In the genomic region with DNA sequence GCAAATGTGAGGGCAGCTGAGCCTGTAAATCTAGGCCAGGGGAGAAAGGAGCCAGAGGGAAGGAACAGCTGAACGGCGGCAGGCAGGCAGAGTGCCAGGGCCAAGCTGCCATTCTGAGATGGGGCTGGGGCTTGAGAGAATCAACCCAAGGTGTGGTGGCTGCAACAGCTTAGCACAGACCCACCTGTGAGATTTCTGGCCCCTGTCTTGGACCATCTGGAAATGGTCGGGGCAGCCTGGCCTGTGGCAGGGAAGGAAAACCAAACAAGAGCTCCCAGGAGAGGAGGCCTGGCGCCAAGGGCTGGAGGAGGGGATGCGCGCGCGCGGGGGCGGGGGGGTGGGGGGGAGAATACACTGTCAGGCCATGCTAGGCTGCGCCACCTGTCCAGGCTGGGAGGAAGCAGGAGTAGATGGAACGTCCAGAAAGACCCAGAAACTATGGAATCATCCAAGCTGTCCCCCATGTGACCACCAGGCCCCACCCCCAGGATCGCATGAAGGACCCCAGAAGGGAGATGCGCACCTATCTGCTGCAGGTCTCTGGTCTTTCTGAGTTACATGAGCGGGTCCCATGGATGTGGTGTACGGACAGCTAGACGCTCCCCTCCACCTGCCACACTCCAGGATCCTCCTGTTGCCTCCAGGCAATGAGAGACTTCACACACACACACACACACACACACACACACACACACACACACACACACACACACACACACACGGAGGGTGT, we compare ENCODE assay signal across 8 mouse cellular contexts. TPM values are rescaled to one million over a fixed set of nuclear protein-coding genes. Genes with fewer than 3 reads are reported as not detected.
A peak's percentile ranks its signal among the peaks of the same experiment; 100 is the strongest.
DNase-seq lines count a peak whose midpoint lies in the region; ATAC-seq and TF ChIP-seq lines count a peak whose summit lies in the region.

No protein-coding gene starts in this region.

- peak overlapping the region; percentile 26; the same call in 1 of the 2 replicates for H3K4me2 ChIP-seq in embryonic facial prominence, embryonic 13.5 days
- peak overlapping the region; percentile 85 for H3K4me2 ChIP-seq in intestine, postnatal 0 days (replicated peaks; ENCODE audit: low read depth)
- H3K4me2 ChIP-seq in limb, embryonic 15.5 days, result peak overlapping the region; percentile 10; the same call in 1 of the 2 replicates

- no peak for TF ChIP-seq POLR2A in thymus, adult 2 months (IDR thresholded peaks at IDR 0.05; ENCODE audit: control insufficient read depth, extremely low read depth, insufficient read depth, low read length, poor library complexity)

- WGBS in embryonic facial prominence, embryonic 13.5 days, result 33% methylated on average over 18 of the region's 18 CpGs
- 44% methylated on average over 17 of the region's 18 CpGs for WGBS in intestine, postnatal 0 days
- WGBS in limb, embryonic 15.5 days, result 38% methylated on average over 17 of the region's 18 CpGs
- 83% methylated on average over 18 of the region's 18 CpGs for WGBS in thymus, adult 2 months

- H3K4me1 ChIP-seq in ES-E14 (ENCODE audit: control insufficient read depth in 2 of 2, insufficient read depth in 2 of 2, low read length in 2 of 2, poor library complexity in 1 of 2), result peaks cover 13 to 32% of the 10 kb centered on the region in 2 experiments; a peak in 3 of 4 replicates
- peaks cover 63% of the 10 kb centered on the region for H3K4me1 ChIP-seq in embryonic facial prominence, embryonic 13.5 days
- peaks cover 16% of the 10 kb centered on the region; the same call in 1 of the 2 replicates for H3K4me1 ChIP-seq in intestine, postnatal 0 days (replicated peaks; ENCODE audit: control insufficient read depth, insufficient read depth, low read length)
- peaks cover 73% of the 10 kb centered on the region for H3K4me1 ChIP-seq in limb, embryonic 15.5 days
- H3K4me1 ChIP-seq in thymus, adult 2 months (replicated peaks; ENCODE audit: control insufficient read depth, insufficient read depth, low read length), result peaks cover 35% of the 10 kb centered on the region

- no peak for ATAC-seq in frontal cortex, adult (ENCODE audit: low TSS enrichment)
- ATAC-seq in embryonic facial prominence, embryonic 13.5 days (ENCODE audit: insufficient number of reproducible peaks, insufficient read depth, low FRiP score, low TSS enrichment, low read depth), result no peak
- ATAC-seq in intestine, postnatal 0 days, result no peak
- no peak for ATAC-seq in limb, embryonic 15.5 days (ENCODE audit: insufficient number of reproducible peaks, low FRiP score, low TSS enrichment, low read depth)
- no peak for ATAC-seq in erythroid progenitor cell, adult 5-6 weeks (replicated peaks; ENCODE audit: low FRiP score, poor library complexity, severe bottlenecking)

- peak; percentile 15 to 46 for DNase-seq in frontal cortex, postnatal 36 days (ENCODE audit: low spot score in 2 of 2)
- DNase-seq in ES-E14 (ENCODE audit: low read depth, low spot score), result no peak
- DNase-seq in thymus, adult 2 months, result no peak

- H3K4me3 ChIP-seq in ES-E14 (ENCODE audit: insufficient read depth in 1 of 2, low read depth in 1 of 2, low read length in 2 of 2, poor library complexity in 1 of 2, severe bottlenecking in 1 of 2), result no peak overlapping the region
- H3K4me3 ChIP-seq in embryonic facial prominence, embryonic 13.5 days, result no peak overlapping the region
- peak overlapping the region; percentile 1; the same call in 1 of the 2 replicates for H3K4me3 ChIP-seq in intestine, postnatal 0 days (ENCODE audit: low read depth, low read length)
- no peak overlapping the region for H3K4me3 ChIP-seq in limb, embryonic 15.5 days
- no peak overlapping the region for H3K4me3 ChIP-seq in thymus, adult 2 months (ENCODE audit: control insufficient read depth, insufficient read depth, low read length)

- in situ Hi-C loops in ES-E14 (cut with MboI; ENCODE audit: low sequenced_read_pairs in 2 of 2, unreplicated experiment in 2 of 2), result no loop called here

- H3K27me3 ChIP-seq in embryonic facial prominence, embryonic 13.5 days, result peaks cover 12% of the 10 kb centered on the region; the same call in 1 of the 2 replicates
- no peaks in the 10 kb centered on the region for H3K27me3 ChIP-seq in intestine, postnatal 0 days (replicated peaks; ENCODE audit: control insufficient read depth, insufficient read depth, low read length)
- peaks cover 7% of the 10 kb centered on the region; the same call in 1 of the 2 replicates for H3K27me3 ChIP-seq in limb, embryonic 15.5 days
- H3K27me3 ChIP-seq in thymus, adult 2 months (ENCODE audit: control insufficient read depth, insufficient read depth, low read length), result no peaks in the 10 kb centered on the region; the same call in 1 of the 2 replicates

- TF ChIP-seq CTCF in intestine, postnatal 0 days (IDR thresholded peaks at IDR 0.05; ENCODE audit: low read depth), result no peak
- TF ChIP-seq CTCF in thymus, adult 2 months (IDR thresholded peaks at IDR 0.05; ENCODE audit: borderline replicate concordance, control insufficient read depth, extremely low read depth, insufficient read depth, low read length, poor library complexity), result no peak

- H3K36me3 ChIP-seq in ES-E14 (ENCODE audit: control insufficient read depth, insufficient read depth, low read length, poor library complexity, severe bottlenecking), result no peaks in the 10 kb centered on the region
- no peaks in the 10 kb centered on the region for H3K36me3 ChIP-seq in embryonic facial prominence, embryonic 13.5 days
- no peaks in the 10 kb centered on the region; the same call in 1 of the 2 replicates for H3K36me3 ChIP-seq in intestine, postnatal 0 days (ENCODE audit: control insufficient read depth, insufficient read depth)
- H3K36me3 ChIP-seq in limb, embryonic 15.5 days, result no peaks in the 10 kb centered on the region
- no peaks in the 10 kb centered on the region for H3K36me3 ChIP-seq in thymus, adult 2 months (ENCODE audit: control insufficient read depth, insufficient read depth, low read length)

- H3K27ac ChIP-seq in ES-E14 (ENCODE audit: insufficient read depth, low read depth, low read length, poor library complexity, severe bottlenecking), result no peak overlapping the region
- H3K27ac ChIP-seq in embryonic facial prominence, embryonic 13.5 days, result no peak overlapping the region
- peak overlapping the region; percentile 24; the same call in 1 of the 2 replicates for H3K27ac ChIP-seq in intestine, postnatal 0 days (ENCODE audit: low read depth, low read length)
- H3K27ac ChIP-seq in limb, embryonic 15.5 days, result peak overlapping the region; percentile 50; the same call in 1 of the 2 replicates
- no peak overlapping the region for H3K27ac ChIP-seq in thymus, adult 2 months (ENCODE audit: control insufficient read depth, insufficient read depth, low read length)

- H3K9ac ChIP-seq in ES-E14 (ENCODE audit: insufficient read depth, low read depth, low read length, poor library complexity, severe bottlenecking), result 0 out of 2 replicates have a peak overlapping the region, but pooled peaks have one; percentile 1
- H3K9ac ChIP-seq in embryonic facial prominence, embryonic 13.5 days, result peak overlapping the region; percentile 46; the same call in 1 of the 2 replicates
- H3K9ac ChIP-seq in intestine, postnatal 0 days (ENCODE audit: low read depth, low read length), result no peak overlapping the region; the same call in 1 of the 2 replicates
- no peak overlapping the region for H3K9ac ChIP-seq in limb, embryonic 15.5 days

- H3K9me3 ChIP-seq in ES-E14 (ENCODE audit: control insufficient read depth, insufficient read depth, low read depth, low read length), result no peaks in the 10 kb centered on the region
- H3K9me3 ChIP-seq in embryonic facial prominence, embryonic 13.5 days, result no peaks in the 10 kb centered on the region
- no peaks in the 10 kb centered on the region for H3K9me3 ChIP-seq in intestine, postnatal 0 days (ENCODE audit: control insufficient read depth)
- H3K9me3 ChIP-seq in limb, embryonic 15.5 days, result no peaks in the 10 kb centered on the region

TF ChIP-seq in ES-E14, 5 proteins besides CTCF, POLR2A, EP300 and RAD21:
- TF ChIP-seq HCFC1 (IDR thresholded peaks at IDR 0.05; ENCODE audit: borderline replicate concordance, insufficient read depth, low read length), result no peak
- TF ChIP-seq ZC3H11A (IDR thresholded peaks at IDR 0.05; ENCODE audit: borderline replicate concordance, low read depth, low read length), result no peak
- TF ChIP-seq ZNF384 (IDR thresholded peaks at IDR 0.05; ENCODE audit: low read depth, low read length), result no peak
- TF ChIP-seq MAFK (IDR thresholded peaks at IDR 0.05; ENCODE audit: insufficient read depth, low read depth, low read length), result no peak
- no peak for TF ChIP-seq CHD2 (IDR thresholded peaks at IDR 0.05; ENCODE audit: low read depth, low read length)
TF ChIP-seq in ES-E14: peak in this region for 0.

RNA-seq across cellular contexts. Expression of gene Tmem51, which starts 3.0 kb away (rescaled TPM):
- 13.6 and 24.0 TPM in 2 replicates for total RNA-seq in ES-E14 (2012; rRNA removed)
- 13.9 and 14.2 TPM in 2 replicates for polyA plus RNA-seq in embryonic facial prominence, embryonic 13.5 days (2015; fragmentation: Nextera tagmentation; extraction: Ambion mirVana)
- 212 and 256 TPM in 2 replicates for polyA plus RNA-seq in intestine, postnatal 0 days (2015; fragmentation: Nextera tagmentation; extraction: Ambion mirVana)
- 26.1 and 26.8 TPM in 2 replicates for polyA plus RNA-seq in limb, embryonic 15.5 days (2015; fragmentation: Nextera tagmentation; extraction: Ambion mirVana)
- total RNA-seq in erythroid progenitor cell, adult 5-6 weeks (2015; ENCODE audit: low replicate concordance), result 1.8 TPM in 1 of 2 replicates, not detected in the other
- total RNA-seq in erythroid progenitor cell, adult 5-6 weeks (2017; ENCODE audit: low replicate concordance), result 1.2 and 1.4 TPM in 2 replicates
- polyA plus RNA-seq in thymus, adult 2 months (2012; rRNA removed), result 8.0 and 9.6 TPM in 2 replicates

Comparison
In these comparisons a context has a peak if more than half of its experiments do, and no peak if none do; other contexts are left out.
1. DNase-seq: peak in frontal cortex, postnatal 36 days (2 of 2); none in ES-E14 (single experiment) and thymus, adult 2 months (single experiment).
2. H3K27ac ChIP-seq: peak in intestine, postnatal 0 days (single experiment) and limb, embryonic 15.5 days (single experiment); none in ES-E14 (single experiment), embryonic facial prominence, embryonic 13.5 days (single experiment) and thymus, adult 2 months (single experiment).
3. H3K9ac ChIP-seq: peak in ES-E14 (single experiment) and embryonic facial prominence, embryonic 13.5 days (single experiment); none in intestine, postnatal 0 days (single experiment) and limb, embryonic 15.5 days (single experiment).
4. H3K4me2 ChIP-seq: peak in every context shown above with its lines; median percentile 85 in intestine, postnatal 0 days; 26 in embryonic facial prominence, embryonic 13.5 days; 10 in limb, embryonic 15.5 days.